Mouse (Mus musculus): ENCODE measurements around the gene Rbfox3. TPM values are rescaled to one million over a fixed set of nuclear protein-coding genes. Genes with fewer than 3 reads are reported as not detected.

Rbfox3 gene
- total RNA-seq, 2 experiments from 2014 or later: 350 to 371 TPM

GRCm38 (mm10) chr11:118447346-118447745 lies 464.1 kb downstream of the Rbfox3 start:
- DNase-seq (ENCODE audit: low spot score in 2 of 2): no peak
- intact Hi-C loops (cut with DNase I): loop anchor here (2.0 to 5.0 kb wide), 2 partner anchors 43 to 290 kb away; no protein-coding TSS in a partner anchor

GRCm38 (mm10) chr11:118445843-118446242 lies 465.6 kb downstream of the Rbfox3 start:
- DNase-seq (ENCODE audit: low spot score in 2 of 2): peak; percentile 55 to 58
- intact Hi-C loops (cut with DNase I): loop anchor here (2.0 to 5.0 kb wide), 2 partner anchors 45 to 291 kb away; no protein-coding TSS in a partner anchor

- intact Hi-C loops (cut with DNase I): loop anchor here (1.0 kb wide), 1 partner anchor 20 kb away; no protein-coding TSS in a partner anchor
- DNase-seq (ENCODE audit: low spot score in 2 of 2): no peak
Observed at GRCm38 (mm10) chr11:118443201-118443970, 468.0 kb downstream of the Rbfox3 start.

- intact Hi-C loops (cut with DNase I): loop anchor here (1.0 kb wide), 1 partner anchor 19 kb away; no protein-coding TSS in a partner anchor
- no peak for DNase-seq (ENCODE audit: low spot score in 2 of 2)
Observed at GRCm38 (mm10) chr11:118442691-118443090, 468.7 kb downstream of the Rbfox3 start.

Small RNA genes lying within 50 kb of the gene (microRNA-seq; reads per million reads assigned to microRNA genes)
- not detected for gene Gm25040

Other genes with a start within 250 kb of the Rbfox3 start
- gene Enpp7, start 76.6 kb upstream of the Rbfox3 start, total RNA-seq (2021): not detected
- gene Cbx2, start 111.4 kb upstream of the Rbfox3 start, total RNA-seq (2021): 1 to 10 TPM; 2.6 to 2.7 TPM
- 10 to 100 TPM; 12.3 to 16.0 TPM for gene Cbx8, start 129.4 kb upstream of the Rbfox3 start, total RNA-seq (2021)
- 10 to 100 TPM; 60.9 to 68.6 TPM for gene Cbx4, start 174.6 kb upstream of the Rbfox3 start, total RNA-seq (2021)